Mouse (Mus musculus) E14TG2a.4 (cell line): ENCODE measurements around the gene Comt.

Experiments used
- H3K27me3 ChIP-seq: 2 replicates; pipeline ENCODE4 v1.6.1; 2014; ENCODE audit warnings: low read length, control low read depth; ENCODE audit not compliant: insufficient read depth
- H3K36me3 ChIP-seq: 2 replicates; pipeline ENCODE4 v1.6.1; 2014; ENCODE audit warnings: low read length, control low read depth; ENCODE audit not compliant: insufficient read depth
- H3K4me1 ChIP-seq: replicated peaks from 2 replicates; pipeline ENCODE4 v1.6.1; 2014; ENCODE audit warnings: low read depth, low read length, control low read depth
- H3K4me3 ChIP-seq: replicated peaks from 2 replicates; pipeline ENCODE4 v1.5.1; 2014; ENCODE audit warnings: mild to moderate bottlenecking, low read length
- H3K9me3 ChIP-seq: 2 replicates; pipeline ENCODE4 v1.6.1; 2014; ENCODE audit warnings: low read length, control low read depth
- CTCF ChIP-seq: conservative IDR thresholded peaks from 2 replicates; pipeline ENCODE4 v1.5.1; 2014; ENCODE audit warnings: low read length
- NANOG ChIP-seq: IDR thresholded peaks from 2 replicates; pipeline ENCODE4 v1.6.1; 2014; ENCODE audit warnings: borderline replicate concordance, low read length, mixed read lengths
- POU5F1 ChIP-seq: IDR thresholded peaks from 2 replicates; pipeline ENCODE4 v1.6.1; 2014; ENCODE audit warnings: low read length, borderline replicate concordance

The Comt gene

DNA sequence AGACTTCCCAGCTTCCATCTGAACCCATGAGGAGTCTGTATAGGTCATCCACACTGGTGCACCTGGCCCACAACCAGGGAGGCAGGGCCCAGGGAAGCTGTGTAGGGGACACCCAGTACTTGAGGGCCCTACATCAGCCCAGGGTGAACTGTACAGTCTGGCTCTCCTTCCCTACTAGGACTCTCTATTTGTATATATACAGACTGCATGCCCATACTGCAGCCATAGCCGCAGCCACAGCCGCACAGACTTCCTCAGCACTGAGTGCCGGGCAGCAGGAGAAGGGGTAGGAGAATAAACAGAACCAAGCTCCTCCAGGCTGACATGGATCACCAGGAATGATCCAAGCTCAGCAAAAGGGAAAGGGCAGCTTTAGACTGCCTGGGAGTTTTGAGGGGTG is 34.2 kb upstream of the Comt start:
- Histone ChIP-seq H3K9me3 (no peaks in the 10 kb centered on the region), H3K36me3 (no peaks in the 10 kb centered on the region), H3K27me3 (peaks cover 22% of the 10 kb centered on the region), H3K4me1 (peaks cover 60% of the 10 kb centered on the region), H3K4me3 (0 out of 2 replicates have a peak overlapping the region, but pooled peaks have one; percentile 56)
- no peak for TF ChIP-seq NANOG
- no peak for TF ChIP-seq POU5F1
- TF ChIP-seq CTCF: no peak

DNA sequence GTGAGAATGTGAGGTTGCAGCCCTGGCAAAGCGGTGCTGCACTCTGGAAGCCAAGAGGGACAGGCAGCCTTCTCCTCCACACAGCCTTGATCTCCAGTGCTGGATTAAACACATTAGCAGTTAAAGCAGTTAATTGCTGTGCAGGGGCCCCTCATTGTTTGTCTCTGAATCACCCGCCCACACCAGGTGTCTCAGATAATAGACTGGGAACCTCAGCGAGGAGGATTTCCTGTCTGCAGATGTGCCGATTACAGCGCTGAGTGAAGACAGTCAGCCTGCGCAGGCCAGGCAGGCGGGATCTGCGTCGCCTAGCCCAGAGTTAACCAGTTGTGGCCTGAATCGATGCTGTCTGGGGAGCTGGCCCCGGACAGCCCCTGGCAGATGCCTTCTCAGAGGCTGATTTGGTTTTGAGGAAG is 33.3 kb upstream of the Comt start:
- peaks cover 60% of the 10 kb centered on the region for H3K4me1 ChIP-seq
- no peaks in the 10 kb centered on the region for H3K36me3 ChIP-seq
- peak overlapping the region; percentile 56 for H3K4me3 ChIP-seq
- TF ChIP-seq NANOG (peak; percentile 92), CTCF (no peak), POU5F1 (no peak)
- H3K27me3 ChIP-seq: peaks cover 29% of the 10 kb centered on the region
- H3K9me3 ChIP-seq: no peaks in the 10 kb centered on the region

DNA sequence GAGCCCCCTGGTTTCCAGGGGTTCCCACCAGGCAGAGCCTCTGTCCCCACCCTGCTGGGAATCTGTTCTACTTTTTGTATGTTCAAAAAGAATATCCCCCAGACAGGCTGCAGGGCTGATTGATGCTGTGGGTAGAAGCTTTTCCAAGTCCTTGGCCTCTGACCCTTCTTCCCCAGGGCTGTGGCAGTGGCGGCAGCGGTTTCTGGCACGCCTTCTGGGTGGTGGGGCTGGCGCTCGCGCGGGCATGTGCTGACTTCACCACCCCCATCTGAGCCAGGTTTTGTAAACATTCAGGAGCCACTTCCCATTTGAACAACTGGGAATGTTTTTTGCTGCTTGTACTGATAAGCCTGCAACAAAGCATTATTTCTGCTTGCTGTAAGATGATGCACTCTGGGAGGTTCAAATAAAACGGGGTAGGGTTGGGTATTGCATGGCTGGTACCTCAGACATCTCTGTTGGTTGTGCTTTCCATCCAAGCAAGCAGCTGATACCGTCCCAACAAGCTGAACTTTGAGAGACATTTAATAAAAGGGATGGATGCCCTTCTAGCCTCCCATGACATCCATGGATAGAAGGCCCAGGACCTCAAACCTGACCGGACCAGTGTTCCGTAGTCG is 32.8 kb upstream of the Comt start:
- H3K4me3 ChIP-seq: peak overlapping the region; percentile 56
- no peaks in the 10 kb centered on the region for H3K9me3 ChIP-seq

DNA sequence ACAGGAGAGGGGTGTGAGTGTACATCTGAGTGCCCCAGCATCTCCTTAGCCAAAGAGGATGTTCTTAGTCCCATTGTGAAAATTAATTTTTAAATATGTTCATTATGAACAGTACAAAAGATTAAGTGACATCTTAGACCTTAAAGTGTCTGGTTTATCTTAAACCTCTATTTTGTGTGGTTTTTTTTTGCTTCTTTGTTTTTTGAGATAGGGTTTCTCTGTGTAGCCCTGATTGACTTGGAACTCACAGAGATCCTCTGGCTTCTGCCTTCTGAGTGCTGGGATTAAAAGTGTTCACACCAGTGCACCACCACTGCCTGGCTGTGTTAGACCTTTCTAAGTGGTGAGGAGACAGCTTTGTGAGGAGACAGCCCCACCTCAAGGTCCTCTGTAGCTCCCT is 32.0 kb upstream of the Comt start:
- Histone ChIP-seq H3K4me1 (peaks cover 52% of the 10 kb centered on the region), H3K27me3 (peaks cover 25% of the 10 kb centered on the region), H3K9me3 (no peaks in the 10 kb centered on the region), H3K4me3 (peak overlapping the region; percentile 56; the same call in 1 of the 2 replicates), H3K36me3 (no peaks in the 10 kb centered on the region)
- TF ChIP-seq CTCF (no peak), POU5F1 (no peak), NANOG (no peak)

More for the DNA sequence above, 32.8 kb upstream of the Comt start:
- Histone ChIP-seq H3K36me3 (no peaks in the 10 kb centered on the region), H3K4me1 (peaks cover 57% of the 10 kb centered on the region), H3K27me3 (peaks cover 29% of the 10 kb centered on the region)
- TF ChIP-seq CTCF (no peak), POU5F1 (no peak), NANOG (no peak)

DNA sequence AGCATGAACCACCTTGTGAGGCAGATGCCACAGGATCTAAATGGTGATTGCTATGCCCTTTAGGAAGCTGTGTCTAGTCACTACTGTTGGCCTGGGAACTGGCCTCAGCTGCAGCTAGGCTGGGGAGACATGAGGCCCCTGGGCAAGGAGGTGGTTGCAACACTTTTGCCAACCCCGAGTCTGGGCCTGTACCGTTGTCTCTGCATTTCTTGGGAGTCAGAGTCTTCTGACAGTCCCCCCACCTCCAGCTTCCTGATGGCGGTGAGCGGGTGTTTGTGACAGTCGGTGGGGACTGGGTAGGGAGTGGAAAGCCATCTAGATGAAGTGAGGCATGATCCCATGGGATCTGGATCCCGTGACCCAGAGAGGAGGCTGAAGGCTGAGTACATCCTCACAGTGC is 28.8 kb upstream of the Comt start:
- Histone ChIP-seq H3K9me3 (no peaks in the 10 kb centered on the region), H3K4me1 (peaks cover 32% of the 10 kb centered on the region), H3K27me3 (peaks cover 22% of the 10 kb centered on the region), H3K36me3 (no peaks in the 10 kb centered on the region), H3K4me3 (no peak overlapping the region)
- TF ChIP-seq POU5F1: no peak
- no peak for TF ChIP-seq CTCF
- TF ChIP-seq NANOG: no peak

DNA sequence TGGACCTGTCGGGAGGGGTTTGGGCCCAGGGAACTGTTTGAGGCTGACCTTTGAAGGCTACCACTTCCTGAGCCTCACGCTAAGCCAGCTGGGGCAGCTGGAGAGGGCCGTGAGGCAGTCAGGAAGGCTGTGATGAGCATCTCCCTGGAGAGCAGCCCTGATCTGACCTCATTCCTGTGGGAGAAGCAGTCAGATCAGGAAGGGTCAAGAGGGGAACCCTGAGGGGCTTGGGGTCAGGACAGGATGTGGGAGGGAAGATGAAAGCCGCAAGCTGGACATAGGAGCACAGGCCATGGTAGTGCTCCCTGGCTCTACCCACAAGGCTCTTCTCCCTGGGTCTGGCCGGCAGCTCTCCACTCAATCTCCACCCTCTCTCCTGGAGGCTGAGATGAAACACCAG is 27.2 kb upstream of the Comt start:
- Histone ChIP-seq H3K4me3 (no peak overlapping the region), H3K36me3 (no peaks in the 10 kb centered on the region), H3K27me3 (peaks cover 22% of the 10 kb centered on the region), H3K4me1 (peaks cover 17% of the 10 kb centered on the region), H3K9me3 (no peaks in the 10 kb centered on the region)
- TF ChIP-seq CTCF (no peak), NANOG (no peak), POU5F1 (no peak)

DNA sequence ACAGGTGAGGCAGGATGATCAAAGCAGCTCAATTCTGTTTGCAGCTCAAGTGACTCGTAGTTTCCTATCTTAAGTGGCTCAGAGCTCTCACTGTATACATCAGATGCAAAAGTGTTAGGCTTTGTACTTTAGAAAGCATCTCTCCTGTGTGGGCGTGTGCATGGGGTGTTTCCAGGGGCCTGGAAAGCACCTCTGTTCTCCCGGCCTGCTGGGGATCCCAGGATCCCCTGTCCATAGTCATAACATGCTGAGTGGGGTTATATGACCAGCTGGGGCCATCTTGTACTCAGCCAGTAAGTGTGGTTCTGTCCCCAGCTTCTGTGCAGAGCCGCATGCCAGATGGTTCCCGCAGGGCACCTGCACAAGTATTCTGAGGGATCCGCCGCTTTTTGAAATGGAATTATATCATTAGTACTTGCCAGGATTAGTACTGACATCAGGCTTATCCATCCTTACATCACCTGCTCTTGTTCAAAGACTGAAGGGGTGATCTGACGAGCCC is 25.8 kb upstream of the Comt start:
- Histone ChIP-seq H3K9me3 (no peaks in the 10 kb centered on the region), H3K4me3 (no peak overlapping the region), H3K4me1 (peaks cover 10% of the 10 kb centered on the region), H3K36me3 (no peaks in the 10 kb centered on the region), H3K27me3 (peaks cover 12% of the 10 kb centered on the region)
- TF ChIP-seq NANOG (no peak), CTCF (no peak), POU5F1 (no peak)

DNA sequence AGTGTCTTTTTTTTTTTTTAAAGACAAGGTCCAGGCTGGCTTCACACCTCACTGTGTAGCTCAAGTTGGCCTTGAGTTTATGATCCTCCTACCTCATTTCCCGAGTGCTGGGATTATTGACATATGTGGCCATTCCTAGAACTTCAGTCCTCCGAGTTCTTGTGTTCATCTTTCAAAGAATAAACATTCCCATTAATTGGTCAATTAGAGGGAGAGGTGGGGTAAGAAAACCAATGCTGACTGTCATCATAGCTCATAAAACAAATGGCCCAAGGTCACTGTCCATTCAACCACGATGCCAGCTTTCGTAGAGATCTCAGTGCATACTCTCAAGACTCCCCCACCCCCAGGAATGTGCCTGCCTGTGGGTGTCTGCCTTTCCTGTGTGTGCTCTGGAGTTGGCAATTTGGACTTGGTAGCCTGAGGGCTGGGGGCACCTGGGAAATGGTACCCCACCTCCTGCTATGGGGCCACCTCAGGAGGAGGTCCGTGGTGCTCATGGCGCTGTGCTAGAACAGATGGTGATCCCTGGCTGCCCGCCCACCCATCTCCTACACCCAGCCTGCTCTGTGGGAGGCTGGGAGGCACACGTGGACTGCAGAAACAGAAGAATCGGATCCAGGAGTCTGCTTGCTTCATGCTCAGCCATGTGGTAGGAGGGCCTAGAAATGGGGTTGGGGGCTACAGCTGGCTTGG is 25.0 kb upstream of the Comt start:
- no peak overlapping the region for H3K4me3 ChIP-seq
- TF ChIP-seq POU5F1: no peak
- no peak for TF ChIP-seq CTCF
- no peak for TF ChIP-seq NANOG
- H3K4me1 ChIP-seq: peaks cover 10% of the 10 kb centered on the region
- peaks cover 12% of the 10 kb centered on the region for H3K27me3 ChIP-seq
- H3K9me3 ChIP-seq: no peaks in the 10 kb centered on the region
- H3K36me3 ChIP-seq: no peaks in the 10 kb centered on the region
